Mouse (Mus musculus): ENCODE results near the gene Atic.

DNA sequence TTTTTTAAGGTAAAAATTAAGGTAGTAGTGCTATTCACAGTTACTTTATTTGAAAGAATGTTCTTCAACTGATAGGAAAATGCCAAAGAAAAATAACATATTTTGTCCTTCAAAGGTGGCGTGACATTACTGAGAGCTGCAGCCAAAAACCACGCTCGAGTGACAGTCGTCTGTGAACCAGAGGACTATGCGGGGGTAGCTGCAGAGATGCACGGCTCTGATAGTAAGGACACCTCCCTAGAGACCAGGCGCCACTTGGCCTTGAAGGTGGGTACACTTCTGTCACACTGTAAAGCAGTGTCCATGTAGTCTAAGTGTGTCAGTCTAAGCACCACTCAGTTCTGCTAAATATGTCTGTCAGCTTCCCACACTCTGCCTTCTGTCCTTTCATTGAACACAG lies 7.3 kb downstream of the Atic start:
- TF ChIP-seq CTCF (IDR thresholded peaks at IDR 0.05; ENCODE audit: low read depth): no peak
- TF ChIP-seq EP300 (optimal IDR thresholded peaks at IDR 0.05): no peak
